Mouse (Mus musculus) cortical plate, adult 2 months (tissue): ENCODE results near the gene Dnaja2.

ENCODE experiments used
- CTCF ChIP-seq: fragments of 200-500 bp; IDR thresholded peaks from 2 replicates; pipeline ENCODE4 v1.5.1; 2011; ENCODE audit warnings: mild to moderate bottlenecking, control low read depth, low read length; ENCODE audit not compliant: insufficient read depth; ENCODE audit errors: extremely low read depth
- POLR2A ChIP-seq: fragments of 200-500 bp; IDR thresholded peaks from 2 replicates; pipeline ENCODE4 v1.6.1; 2011; ENCODE audit warnings: mild to moderate bottlenecking, low read length, control low read depth; ENCODE audit not compliant: insufficient read depth; ENCODE audit errors: extremely low read depth

DNA sequence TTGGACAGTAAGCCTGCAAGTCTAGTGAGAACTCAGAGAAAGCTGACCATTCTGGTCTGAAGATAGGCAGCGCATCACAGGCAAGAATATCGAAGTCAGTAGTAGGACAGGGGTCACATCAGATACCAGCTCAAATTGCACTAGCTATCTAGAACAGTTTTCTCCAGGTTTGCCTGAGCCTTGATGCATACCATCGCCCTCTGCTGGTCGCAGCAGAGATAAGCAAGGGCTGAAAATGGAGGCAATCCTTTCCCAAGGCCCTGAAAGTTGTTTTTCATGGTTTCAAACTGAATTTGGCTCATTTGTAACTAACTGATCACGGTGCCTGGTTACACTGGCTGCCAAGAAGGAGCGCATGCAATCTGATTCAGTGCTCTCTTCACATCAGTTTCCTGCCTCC, 29.0 kb downstream of the Dnaja2 start:
- TF ChIP-seq CTCF (peak; percentile 93), POLR2A (no peak)
